Mouse (Mus musculus) neural tube, embryonic 12.5 days (tissue): Measurements from ENCODE around the gene Meis2. TPM values are rescaled to one million over a fixed set of nuclear protein-coding genes. Genes with fewer than 3 reads are reported as not detected.

Source experiments
- ATAC-seq: fragments of 200-750 bp; cut with Nextera tagmentation; 2 replicates; pipeline ENCODE4 v1.8.0; 2017; ENCODE audit warnings: low read depth, mild to moderate bottlenecking, moderate TSS enrichment, moderate library complexity; ENCODE audit not compliant: low FRiP score
- H3K27ac ChIP-seq: fragments of 300-500 bp; sonication (generic); 2 replicates; pipeline ENCODE4 v1.5.1; 2016
- H3K27me3 ChIP-seq: fragments of 300-500 bp; sonication (generic); replicated peaks from 2 replicates; pipeline ENCODE4 v1.6.1; 2016; ENCODE audit warnings: mild to moderate bottlenecking
- H3K36me3 ChIP-seq: fragments of 300-500 bp; sonication (generic); 2 replicates; pipeline ENCODE4 v1.6.1; 2016; ENCODE audit warnings: mild to moderate bottlenecking
- H3K4me1 ChIP-seq: fragments of 300-500 bp; sonication (generic); 2 replicates; pipeline ENCODE4 v1.6.1; 2016
- H3K4me2 ChIP-seq: fragments of 300-500 bp; sonication (generic); replicated peaks from 2 replicates; pipeline ENCODE4 v1.6.1; 2016; ENCODE audit warnings: mild to moderate bottlenecking
- H3K4me3 ChIP-seq: fragments of 300-500 bp; sonication (generic); 2 replicates; pipeline ENCODE4 v1.5.1; 2016
- H3K9ac ChIP-seq: fragments of 300-500 bp; sonication (generic); 2 replicates; pipeline ENCODE4 v1.6.1; 2016; ENCODE audit warnings: mild to moderate bottlenecking
- H3K9me3 ChIP-seq: fragments of 300-500 bp; sonication (generic); 2 replicates; pipeline ENCODE4 v1.6.1; 2016; ENCODE audit warnings: mild to moderate bottlenecking
- WGBS: fragments of 180-500 bp; shearing (Covaris S2); methylation state at CpG from one replicate; pipeline ENCODE4 v1.1.7; 2016; 5-methylcytosine and 5-hydroxymethylcytosine counted together
- polyA plus RNA-seq: library from polyadenylated mRNA; unstranded; fragments of >200 nt; fragmentation: Nextera tagmentation; extraction: Ambion mirVana; gene quantifications from 2 replicates; pipeline ENCODE4 v1.2.1, GENCODE M21; 2016

Meis2 gene
- polyA plus RNA-seq = 108 and 120 TPM in 2 replicates

GRCm38 (mm10) chr2:116065570-116066005, at the start of gene Meis2:
Meis2 (minus strand) TSS chr2:116065839.
- H3K36me3 ChIP-seq = peaks cover 5% of the 10 kb centered on the region; the same call in 1 of the 2 replicates
- H3K4me3 ChIP-seq = peak within 1 kb of the TSS; percentile 82
- peak within 1 kb of the TSS; percentile 98 for H3K27ac ChIP-seq
- peaks cover 5% of the 10 kb centered on the region; the same call in 1 of the 2 replicates for H3K4me1 ChIP-seq
- ATAC-seq = peak; percentile 70
- H3K9me3 ChIP-seq = no peaks in the 10 kb centered on the region
- H3K4me2 ChIP-seq = peak within 1 kb of the TSS; percentile 87
- WGBS = 1% methylated on average over 25 of the region's 37 CpGs
- peak within 1 kb of the TSS; percentile 97 for H3K9ac ChIP-seq
- H3K27me3 ChIP-seq = no peaks in the 10 kb centered on the region

GRCm38 (mm10) chr2:116106194-116106593, 40.6 kb upstream of the Meis2 start:
- no peak overlapping the region for H3K4me3 ChIP-seq
- no peak overlapping the region for H3K27ac ChIP-seq
- H3K27me3 ChIP-seq = no peaks in the 10 kb centered on the region
- no peak for ATAC-seq
- H3K36me3 ChIP-seq = no peaks in the 10 kb centered on the region
- H3K4me1 ChIP-seq = no peaks in the 10 kb centered on the region
- no peak overlapping the region for H3K9ac ChIP-seq
- no peak overlapping the region for H3K4me2 ChIP-seq
- WGBS = 72% methylated on average over 4 of the region's 4 CpGs
- no peaks in the 10 kb centered on the region for H3K9me3 ChIP-seq

GRCm38 (mm10) chr2:116105179-116105578, 39.5 kb upstream of the Meis2 start:
- no peak overlapping the region for H3K9ac ChIP-seq
- ATAC-seq = no peak
- no peak overlapping the region for H3K4me3 ChIP-seq
- H3K9me3 ChIP-seq = no peaks in the 10 kb centered on the region
- no peaks in the 10 kb centered on the region for H3K27me3 ChIP-seq
- H3K27ac ChIP-seq = no peak overlapping the region
- no peak overlapping the region for H3K4me2 ChIP-seq
- no peaks in the 10 kb centered on the region for H3K4me1 ChIP-seq
- WGBS = 62% methylated on average over 3 of the region's 3 CpGs
- no peaks in the 10 kb centered on the region for H3K36me3 ChIP-seq

GRCm38 (mm10) chr2:116103411-116103996, 37.9 kb upstream of the Meis2 start:
- Histone ChIP-seq H3K9ac (no peak overlapping the region), H3K27me3 (no peaks in the 10 kb centered on the region), H3K4me3 (no peak overlapping the region), H3K27ac (no peak overlapping the region), H3K36me3 (no peaks in the 10 kb centered on the region), H3K9me3 (no peaks in the 10 kb centered on the region), H3K4me1 (no peaks in the 10 kb centered on the region), H3K4me2 (no peak overlapping the region)
- WGBS = 53% methylated on average over 5 of the region's 5 CpGs
- peak; percentile 83; the same call in 1 of the 2 replicates for ATAC-seq

GRCm38 (mm10) chr2:116101221-116101620, 35.6 kb upstream of the Meis2 start:
- no peaks in the 10 kb centered on the region for H3K27me3 ChIP-seq
- no peaks in the 10 kb centered on the region for H3K36me3 ChIP-seq
- H3K27ac ChIP-seq = no peak overlapping the region
- H3K4me2 ChIP-seq = no peak overlapping the region
- H3K9ac ChIP-seq = no peak overlapping the region
- ATAC-seq = no peak
- no peaks in the 10 kb centered on the region for H3K4me1 ChIP-seq
- H3K9me3 ChIP-seq = no peaks in the 10 kb centered on the region
- no peak overlapping the region for H3K4me3 ChIP-seq

- H3K36me3 ChIP-seq = no peaks in the 10 kb centered on the region
- H3K27me3 ChIP-seq = no peaks in the 10 kb centered on the region
- H3K27ac ChIP-seq = no peak overlapping the region
- no peak overlapping the region for H3K4me3 ChIP-seq
- H3K4me2 ChIP-seq = no peak overlapping the region
- no peak for ATAC-seq
- H3K9ac ChIP-seq = no peak overlapping the region
- WGBS = 83% methylated on average over 2 of the region's 2 CpGs
- 0 out of 2 replicates have a peak, but pooled peaks cover under 1% of the 10 kb centered on the region for H3K4me1 ChIP-seq
- peaks cover 12% of the 10 kb centered on the region; the same call in 1 of the 2 replicates for H3K9me3 ChIP-seq
These were observed 15.3 kb upstream of the Meis2 start for GRCm38 (mm10) chr2:116080961-116081360.

- Histone ChIP-seq H3K27ac (no peak overlapping the region), H3K9me3 (peaks cover 12% of the 10 kb centered on the region; the same call in 1 of the 2 replicates), H3K4me3 (no peak overlapping the region), H3K4me2 (no peak overlapping the region), H3K36me3 (no peaks in the 10 kb centered on the region), H3K27me3 (no peaks in the 10 kb centered on the region), H3K9ac (no peak overlapping the region), H3K4me1 (peaks cover 21% of the 10 kb centered on the region)
- WGBS = 89% methylated on average over 2 of the region's 2 CpGs
- ATAC-seq = no peak
These were observed 13.2 kb upstream of the Meis2 start for GRCm38 (mm10) chr2:116078841-116079240.

- Histone ChIP-seq H3K27ac (no peak overlapping the region), H3K4me1 (peaks cover 23% of the 10 kb centered on the region), H3K4me2 (no peak overlapping the region), H3K4me3 (no peak overlapping the region), H3K36me3 (no peaks in the 10 kb centered on the region), H3K27me3 (no peaks in the 10 kb centered on the region; the same call in 1 of the 2 replicates), H3K9ac (no peak overlapping the region), H3K9me3 (peaks cover 10% of the 10 kb centered on the region; the same call in 1 of the 2 replicates)
- WGBS = 52% methylated on average over 3 of the region's 3 CpGs
- no peak for ATAC-seq
These were observed 12.1 kb upstream of the Meis2 start for GRCm38 (mm10) chr2:116077716-116078115.

- Histone ChIP-seq H3K27me3 (no peaks in the 10 kb centered on the region; the same call in 1 of the 2 replicates), H3K27ac (no peak overlapping the region), H3K9ac (no peak overlapping the region), H3K4me2 (no peak overlapping the region), H3K4me1 (peaks cover 31% of the 10 kb centered on the region), H3K36me3 (no peaks in the 10 kb centered on the region), H3K9me3 (peaks cover 8% of the 10 kb centered on the region; the same call in 1 of the 2 replicates), H3K4me3 (no peak overlapping the region)
- no peak for ATAC-seq
These were observed 11.3 kb upstream of the Meis2 start for GRCm38 (mm10) chr2:116076752-116077480.

- under 1% methylated on average over 23 of the region's 23 CpGs for WGBS
These were observed 10.3 kb upstream of the Meis2 start for GRCm38 (mm10) chr2:116075902-116076301.

GRCm38 (mm10) chr2:116075477-116075876, 9.8 kb upstream of the Meis2 start:
- Histone ChIP-seq H3K9ac (peak overlapping the region; percentile 47), H3K36me3 (no peaks in the 10 kb centered on the region), H3K27me3 (no peaks in the 10 kb centered on the region; the same call in 1 of the 2 replicates), H3K4me3 (peak overlapping the region; percentile 34), H3K9me3 (no peaks in the 10 kb centered on the region), H3K27ac (no peak overlapping the region), H3K4me1 (peaks cover 35% of the 10 kb centered on the region), H3K4me2 (peak overlapping the region; percentile 77)
- under 1% methylated on average over 20 of the region's 20 CpGs for WGBS
- ATAC-seq = peak; percentile 38; the same call in 1 of the 2 replicates

More at GRCm38 (mm10) chr2:116075902-116076301, 10.3 kb upstream of the Meis2 start:
- Histone ChIP-seq H3K27me3 (no peaks in the 10 kb centered on the region; the same call in 1 of the 2 replicates), H3K9me3 (0 out of 2 replicates have a peak, but pooled peaks cover under 1% of the 10 kb centered on the region), H3K9ac (peak overlapping the region; percentile 47), H3K4me2 (peak overlapping the region; percentile 77), H3K36me3 (no peaks in the 10 kb centered on the region), H3K4me1 (peaks cover 35% of the 10 kb centered on the region), H3K4me3 (peak overlapping the region; percentile 34), H3K27ac (no peak overlapping the region; the same call in 1 of the 2 replicates)
- peak; percentile 59 for ATAC-seq

- no peaks in the 10 kb centered on the region for H3K9me3 ChIP-seq
- 8% methylated on average over 17 of the region's 17 CpGs for WGBS
- H3K4me2 ChIP-seq = peak overlapping the region; percentile 77
- H3K27ac ChIP-seq = no peak overlapping the region
- H3K4me3 ChIP-seq = peak overlapping the region; percentile 34
- peak overlapping the region; percentile 47; the same call in 1 of the 2 replicates for H3K9ac ChIP-seq
- H3K36me3 ChIP-seq = no peaks in the 10 kb centered on the region
- H3K27me3 ChIP-seq = no peaks in the 10 kb centered on the region; the same call in 1 of the 2 replicates
- ATAC-seq = no peak
- peaks cover 35% of the 10 kb centered on the region for H3K4me1 ChIP-seq
These were observed 9.2 kb upstream of the Meis2 start for GRCm38 (mm10) chr2:116074726-116075440.
